Mouse (Mus musculus) liver, embryonic 14.5 days (tissue): ENCODE results near the gene Sap18b.

Experiments
- CTCF ChIP-seq: IDR thresholded peaks from 2 replicates; pipeline ENCODE4 v1.5.1; 2016; ENCODE audit warnings: antibody characterized with exemption, low read depth, control low read depth
- EP300 ChIP-seq: IDR thresholded peaks from 2 replicates; pipeline ENCODE4 v1.6.1; 2016; ENCODE audit warnings: antibody characterized with exemption, low read depth

DNA sequence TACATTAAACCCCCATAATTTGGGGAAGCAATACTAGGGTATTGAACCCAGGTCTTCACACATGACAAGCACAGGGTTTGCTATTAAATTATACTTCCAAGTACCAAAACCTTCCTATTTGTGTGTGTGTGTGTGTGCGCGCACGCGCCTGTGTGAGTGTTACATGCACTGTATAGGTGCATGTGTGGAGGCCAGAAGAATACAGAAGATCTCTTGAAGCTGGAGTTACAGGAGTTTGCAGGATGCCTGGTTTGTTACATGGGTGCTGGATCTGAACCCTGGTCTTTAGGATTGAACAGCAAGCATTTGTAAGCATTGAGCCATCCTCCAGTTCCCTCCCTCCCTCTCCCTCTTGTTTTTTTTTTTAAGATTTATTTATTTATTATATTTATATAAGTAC lies 14.1 kb downstream of the Sap18b start:
- no peak for TF ChIP-seq EP300
- no peak for TF ChIP-seq CTCF
